Mouse (Mus musculus): ENCODE measurements around the gene Tmem235. TPM values are rescaled to one million over a fixed set of nuclear protein-coding genes. Genes with fewer than 3 reads are reported as not detected.
"Not testable (repeated sequence)": the region's sequence is repeated elsewhere in the genome, so short reads cannot be mapped to it uniquely, and the experiment has no call there.

Tmem235 gene
- not detected in 2 replicates for polyA plus RNA-seq (2015; fragmentation: Nextera tagmentation; extraction: Ambion mirVana)

DNA sequence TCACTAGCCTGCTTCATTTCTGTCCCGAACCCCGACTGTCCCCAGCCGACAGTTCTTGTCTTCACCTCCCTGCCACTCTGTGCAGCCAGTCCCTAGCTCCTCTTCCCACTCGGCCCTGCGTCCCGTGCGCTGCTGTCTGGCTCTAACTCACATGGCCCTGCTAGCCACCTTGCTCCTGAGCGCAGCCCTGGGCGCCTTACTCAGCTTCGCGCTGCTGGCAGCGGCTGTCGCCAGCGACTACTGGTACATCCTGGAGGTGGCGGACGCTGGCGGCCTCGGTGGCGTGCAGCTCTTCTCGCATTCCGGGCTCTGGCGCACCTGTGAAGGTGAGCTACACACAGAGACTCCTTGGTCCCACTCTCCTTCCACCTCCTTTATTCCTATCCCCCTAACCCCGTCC is at the start of gene Tmem235:
Gene Tmem235, plus strand, starts transcription at position 152 of the 400 bp plus-strand sequence.
- peaks cover 4% of the 10 kb centered on the region for H3K4me1 ChIP-seq (replicated peaks)
- H3K4me2 ChIP-seq = peak within 1 kb of the TSS; percentile 36
- peak within 1 kb of the TSS; percentile 15; the same call in 1 of the 2 replicates for H3K4me3 ChIP-seq
- peaks cover 60% of the 10 kb centered on the region for H3K27me3 ChIP-seq
- no peak within 1 kb of the TSS for H3K9ac ChIP-seq
- H3K36me3 ChIP-seq = peaks cover 18% of the 10 kb centered on the region
- WGBS = 3% methylated on average over 23 of the region's 23 CpGs
- no peak within 1 kb of the TSS for H3K27ac ChIP-seq
- no peak for ATAC-seq (replicated peaks; ENCODE audit: insufficient number of reproducible peaks, insufficient read depth, low FRiP score, low read depth)
- no peaks in the 10 kb centered on the region for H3K9me3 ChIP-seq (replicated peaks)

DNA sequence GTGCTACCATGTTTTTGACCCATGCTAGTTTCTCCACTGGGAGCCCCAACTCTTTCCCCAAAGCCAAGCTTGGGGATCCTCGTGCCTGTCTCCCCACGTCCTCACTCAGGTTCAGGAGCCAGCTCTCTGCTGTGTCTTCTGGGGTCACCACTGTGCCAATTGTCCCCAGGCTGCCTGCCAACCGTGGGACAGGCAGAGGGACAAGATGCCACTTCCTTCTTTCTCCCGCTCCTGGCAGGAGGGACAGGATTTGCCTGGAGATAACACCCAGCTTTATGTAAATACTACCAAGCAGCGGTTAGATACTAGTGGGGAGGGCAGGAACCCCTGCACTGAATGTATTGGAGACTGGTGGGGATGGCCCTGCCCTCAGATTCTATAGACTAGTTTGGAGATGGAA is 46.7 kb upstream of the Tmem235 start:
- no peak overlapping the region for H3K9ac ChIP-seq
- H3K4me3 ChIP-seq = no peak overlapping the region
- H3K27ac ChIP-seq = peak overlapping the region; percentile 42; the same call in 1 of the 2 replicates
- H3K36me3 ChIP-seq = peaks cover 58% of the 10 kb centered on the region
- no peak for ATAC-seq (replicated peaks; ENCODE audit: insufficient number of reproducible peaks, insufficient read depth, low FRiP score, low read depth)
- H3K27me3 ChIP-seq = no peaks in the 10 kb centered on the region
- peaks cover 57% of the 10 kb centered on the region for H3K4me1 ChIP-seq (replicated peaks)
- H3K9me3 ChIP-seq (replicated peaks) = no peaks in the 10 kb centered on the region
- H3K4me2 ChIP-seq = no peak overlapping the region
- WGBS = 58% methylated on average over 5 of the region's 5 CpGs

DNA sequence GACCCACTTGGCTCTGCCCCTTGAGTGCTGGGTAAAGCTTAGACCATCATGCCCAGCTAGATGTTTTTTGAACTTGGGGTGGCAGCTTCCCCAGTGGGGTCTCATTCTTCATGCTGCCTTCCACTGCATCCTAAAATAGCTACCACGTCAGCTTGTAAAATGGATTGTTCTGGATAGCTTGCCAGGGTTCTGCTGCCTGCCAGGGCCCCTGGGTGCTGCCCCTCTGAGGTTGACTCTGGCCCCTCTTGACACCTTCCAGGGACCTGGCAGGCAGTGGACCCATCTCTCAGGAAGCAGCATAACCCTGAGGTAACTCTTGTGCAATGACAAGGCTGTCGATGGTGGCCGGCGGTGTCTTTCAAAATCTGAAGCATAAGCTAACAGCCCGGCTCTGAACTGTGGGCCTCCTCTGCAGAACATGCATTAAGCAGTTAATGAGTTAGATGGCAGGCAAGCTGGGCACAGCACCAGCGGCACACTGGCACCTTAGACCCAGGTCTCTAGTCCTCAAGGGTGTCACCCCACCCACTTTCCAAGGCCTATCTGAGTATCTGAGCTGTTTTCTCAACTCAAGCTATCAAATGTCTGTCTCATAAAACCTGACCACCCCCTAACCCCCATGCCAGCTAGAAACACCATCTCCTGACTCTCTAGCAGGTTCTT is 45.7 kb upstream of the Tmem235 start:
- Histone ChIP-seq H3K4me3 (no peak overlapping the region), H3K9me3 (replicated peaks) (no peaks in the 10 kb centered on the region), H3K27me3 (no peaks in the 10 kb centered on the region), H3K36me3 (peaks cover 58% of the 10 kb centered on the region), H3K9ac (0 out of 2 replicates have a peak overlapping the region, but pooled peaks have one; percentile 0), H3K27ac (peak overlapping the region; percentile 42), H3K4me2 (no peak overlapping the region), H3K4me1 (replicated peaks) (peaks cover 60% of the 10 kb centered on the region)
- no peak for ATAC-seq (replicated peaks; ENCODE audit: insufficient number of reproducible peaks, insufficient read depth, low FRiP score, low read depth)
- WGBS = 74% methylated on average over 6 of the region's 6 CpGs

DNA sequence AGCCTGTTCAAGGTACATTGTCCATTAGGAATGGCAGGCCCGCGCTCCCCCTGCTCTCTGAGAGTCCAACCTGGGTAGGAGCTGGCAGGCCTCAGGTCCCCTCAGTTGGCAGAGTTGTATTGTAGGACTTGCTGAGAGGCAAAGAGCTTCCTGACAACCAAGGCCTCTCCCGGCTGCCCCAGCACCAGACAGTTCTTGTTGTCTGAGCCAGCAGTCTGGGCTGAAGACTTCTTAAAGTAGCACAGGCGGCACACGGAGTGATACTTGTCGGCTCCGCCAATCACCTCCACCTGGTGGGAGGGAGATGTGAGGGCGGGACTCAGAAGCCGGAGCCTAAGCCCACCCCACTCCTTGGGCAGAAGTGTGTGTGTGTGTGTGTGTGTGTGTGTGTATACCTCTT is 44.7 kb upstream of the Tmem235 start:
- H3K9me3 ChIP-seq (replicated peaks); H3K4me2 ChIP-seq; H3K9ac ChIP-seq; H3K4me3 ChIP-seq; H3K27ac ChIP-seq; ATAC-seq (replicated peaks; ENCODE audit: insufficient number of reproducible peaks, insufficient read depth, low FRiP score, low read depth); H3K27me3 ChIP-seq: not testable (repeated sequence)
- WGBS = 76% methylated on average over 9 of the region's 9 CpGs
- peaks cover 66% of the 10 kb centered on the region for H3K36me3 ChIP-seq
- peaks cover 58% of the 10 kb centered on the region for H3K4me1 ChIP-seq (replicated peaks)

DNA sequence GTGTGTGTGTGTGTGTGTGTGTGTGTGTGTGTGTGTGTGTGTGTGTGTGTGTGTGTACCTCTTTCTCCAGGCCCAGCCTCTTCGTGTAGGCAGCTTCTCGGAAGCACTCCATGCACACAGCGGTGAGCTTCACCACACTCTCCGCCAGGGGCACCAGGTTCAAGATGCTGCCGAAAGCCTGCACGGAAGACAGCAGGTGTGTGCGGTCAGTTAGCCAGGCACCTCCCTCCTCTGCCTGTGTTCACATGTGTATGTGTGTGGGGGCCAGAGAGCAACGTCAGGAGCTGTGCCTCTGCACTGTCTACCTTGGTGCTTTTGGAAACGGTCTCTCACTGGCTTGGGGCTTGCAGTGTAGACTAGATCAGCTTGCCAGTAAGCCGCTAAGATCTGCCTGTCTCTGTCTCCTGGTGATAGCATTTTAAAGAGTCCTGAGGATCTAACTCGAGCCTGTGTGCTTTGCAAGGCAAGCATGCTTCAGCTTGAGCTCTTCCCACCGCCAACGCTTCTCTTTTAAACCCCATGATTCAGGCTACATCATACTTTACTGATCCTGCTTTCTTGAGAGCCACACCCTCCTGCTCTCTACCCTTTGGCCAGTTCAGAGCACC is 44.1 kb upstream of the Tmem235 start:
- no peak overlapping the region for H3K4me3 ChIP-seq
- no peak overlapping the region for H3K9ac ChIP-seq
- no peaks in the 10 kb centered on the region for H3K27me3 ChIP-seq
- H3K9me3 ChIP-seq (replicated peaks) = no peaks in the 10 kb centered on the region
- peaks cover 51% of the 10 kb centered on the region for H3K4me1 ChIP-seq (replicated peaks)
- H3K4me2 ChIP-seq = no peak overlapping the region
- 83% methylated on average over 13 of the region's 13 CpGs for WGBS
- H3K27ac ChIP-seq = no peak overlapping the region
- no peak for ATAC-seq (replicated peaks; ENCODE audit: insufficient number of reproducible peaks, insufficient read depth, low FRiP score, low read depth)
- H3K36me3 ChIP-seq = peaks cover 72% of the 10 kb centered on the region

DNA sequence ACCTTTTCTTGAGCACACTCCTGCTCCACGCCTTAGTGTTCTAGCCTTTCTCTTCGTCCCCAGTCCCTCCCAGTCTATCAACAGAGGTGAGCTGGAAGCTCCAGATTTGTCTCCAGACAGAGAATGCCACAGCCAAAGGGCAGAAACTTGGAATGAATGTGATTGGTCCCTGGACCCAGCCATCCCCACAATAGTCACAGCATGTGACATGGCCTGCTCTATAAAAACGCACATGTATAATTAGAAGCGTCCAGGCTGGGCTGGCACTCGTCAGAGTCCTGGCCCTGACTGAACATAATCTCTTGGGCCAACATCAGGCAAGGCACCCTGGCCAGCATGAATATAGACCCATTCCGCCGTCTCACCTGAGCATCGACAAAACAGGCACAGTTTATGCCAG is 41.5 kb upstream of the Tmem235 start:
- Histone ChIP-seq H3K36me3 (peaks cover 63% of the 10 kb centered on the region), H3K9ac (no peak overlapping the region), H3K4me2 (peak overlapping the region; percentile 17; the same call in 1 of the 2 replicates), H3K4me3 (no peak overlapping the region), H3K27ac (peak overlapping the region; percentile 89), H3K9me3 (replicated peaks) (no peaks in the 10 kb centered on the region), H3K4me1 (replicated peaks) (peaks cover 70% of the 10 kb centered on the region), H3K27me3 (no peaks in the 10 kb centered on the region)
- WGBS = 49% methylated on average over 8 of the region's 8 CpGs
- peak; percentile 77 for ATAC-seq (replicated peaks; ENCODE audit: insufficient number of reproducible peaks, insufficient read depth, low FRiP score, low read depth)

DNA sequence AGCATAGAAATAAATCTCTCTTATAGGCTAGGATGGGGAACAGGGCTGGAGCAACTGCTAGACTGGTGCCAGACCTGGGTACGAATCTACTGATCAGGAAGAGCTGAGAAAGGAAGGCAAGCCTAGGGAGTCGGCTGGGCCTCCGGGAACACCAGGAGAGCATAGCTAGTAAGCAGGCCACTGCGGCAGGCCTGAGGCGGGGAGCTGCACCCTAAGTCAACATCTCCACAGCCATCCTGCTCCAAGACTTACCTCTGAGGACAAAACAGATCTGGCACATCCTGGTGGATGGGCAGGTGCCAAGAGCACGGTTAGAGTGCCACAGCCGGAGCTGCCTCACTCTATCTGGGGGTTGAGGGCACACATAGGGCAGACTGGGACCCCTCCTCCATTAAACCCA is 40.4 kb upstream of the Tmem235 start:
- Histone ChIP-seq H3K27ac (peak overlapping the region; percentile 89), H3K4me1 (replicated peaks) (peaks cover 68% of the 10 kb centered on the region), H3K36me3 (peaks cover 54% of the 10 kb centered on the region), H3K27me3 (no peaks in the 10 kb centered on the region), H3K4me2 (no peak overlapping the region), H3K9me3 (replicated peaks) (no peaks in the 10 kb centered on the region), H3K9ac (no peak overlapping the region), H3K4me3 (no peak overlapping the region)
- no peak for ATAC-seq (replicated peaks; ENCODE audit: insufficient number of reproducible peaks, insufficient read depth, low FRiP score, low read depth)
- 87% methylated on average over 7 of the region's 7 CpGs for WGBS

DNA sequence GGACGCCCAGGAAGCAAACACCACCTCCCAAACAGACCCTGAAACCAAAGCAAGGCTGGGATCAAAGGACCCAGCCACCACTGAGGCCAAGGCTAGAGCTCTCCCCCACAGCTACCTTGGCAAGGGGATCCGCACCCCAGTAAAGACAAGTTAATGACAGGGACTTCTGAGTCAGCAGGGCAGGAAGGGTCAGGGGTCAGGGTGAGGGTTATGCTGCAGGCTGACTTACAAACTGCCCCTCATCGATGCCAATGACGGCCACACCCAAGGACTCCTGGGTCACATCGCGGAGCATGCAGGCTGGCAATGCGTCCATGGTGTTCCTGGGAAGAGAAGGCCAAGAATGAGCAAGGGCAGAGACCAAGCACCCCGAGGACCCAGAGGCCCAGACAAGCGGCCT is 38.7 kb upstream of the Tmem235 start:
- Histone ChIP-seq H3K27ac (no peak overlapping the region), H3K4me1 (replicated peaks) (peaks cover 75% of the 10 kb centered on the region), H3K27me3 (no peaks in the 10 kb centered on the region), H3K4me2 (no peak overlapping the region), H3K9ac (no peak overlapping the region), H3K9me3 (replicated peaks) (no peaks in the 10 kb centered on the region), H3K4me3 (no peak overlapping the region), H3K36me3 (peaks cover 42% of the 10 kb centered on the region)
- 86% methylated on average over 9 of the region's 9 CpGs for WGBS
- ATAC-seq (replicated peaks; ENCODE audit: insufficient number of reproducible peaks, insufficient read depth, low FRiP score, low read depth) = no peak

DNA sequence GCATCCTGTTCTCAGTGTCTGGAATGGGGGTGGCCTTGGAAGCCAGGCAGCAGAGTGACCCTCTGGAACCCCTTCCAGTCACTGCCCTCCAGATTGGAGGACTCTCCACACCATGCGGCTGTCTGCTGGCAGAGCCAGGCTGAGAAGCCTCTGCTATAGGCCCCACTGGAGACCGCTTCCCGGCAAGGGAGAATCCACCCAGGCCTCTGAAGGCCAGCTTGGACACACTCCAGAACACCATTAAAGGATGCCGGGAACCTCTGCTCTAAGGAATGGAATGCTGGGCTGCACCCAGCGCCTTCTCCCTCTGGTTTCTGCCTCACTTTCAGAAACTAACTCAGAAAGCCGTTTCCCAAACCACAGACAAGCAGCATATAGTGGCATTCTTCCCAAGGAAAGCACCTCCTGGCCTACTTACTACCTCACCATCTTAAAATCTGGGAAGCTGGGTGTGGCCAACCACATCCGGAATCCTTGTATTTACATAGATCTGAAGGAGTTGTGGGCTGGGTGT is 37.8 kb upstream of the Tmem235 start:
- H3K9ac ChIP-seq = no peak overlapping the region
- peak overlapping the region; percentile 33 for H3K4me2 ChIP-seq
- no peaks in the 10 kb centered on the region for H3K9me3 ChIP-seq (replicated peaks)
- H3K4me3 ChIP-seq = no peak overlapping the region
- 29% methylated on average over 7 of the region's 7 CpGs for WGBS
- no peaks in the 10 kb centered on the region for H3K27me3 ChIP-seq
- no peak for ATAC-seq (replicated peaks; ENCODE audit: insufficient number of reproducible peaks, insufficient read depth, low FRiP score, low read depth)
- H3K27ac ChIP-seq = peak overlapping the region; percentile 95
- H3K36me3 ChIP-seq = peaks cover 33% of the 10 kb centered on the region
- peaks cover 84% of the 10 kb centered on the region for H3K4me1 ChIP-seq (replicated peaks)

DNA sequence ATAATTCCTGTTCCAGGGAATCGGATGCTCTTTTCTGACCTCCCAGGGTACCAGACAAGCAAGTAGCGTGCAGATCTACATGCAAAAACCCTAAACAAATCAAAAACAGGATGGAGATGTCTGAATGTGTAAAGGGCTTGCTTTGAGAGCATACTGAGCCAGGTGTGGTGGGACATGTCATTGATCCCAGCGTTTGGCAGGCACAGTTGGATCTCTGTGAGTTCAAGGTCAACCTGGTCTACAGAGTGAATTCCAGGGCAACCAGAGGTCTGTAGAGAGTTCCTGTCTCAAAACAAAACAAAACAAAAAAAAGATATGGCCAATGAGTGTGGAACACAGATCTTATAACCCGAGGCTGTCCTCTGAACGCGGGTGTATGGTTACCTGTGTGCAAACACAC is 37.1 kb upstream of the Tmem235 start:
- H3K9ac ChIP-seq = no peak overlapping the region
- peak overlapping the region; percentile 92 for H3K4me2 ChIP-seq
- H3K9me3 ChIP-seq (replicated peaks) = no peaks in the 10 kb centered on the region
- H3K4me3 ChIP-seq = no peak overlapping the region; the same call in 1 of the 2 replicates
- WGBS = 85% methylated on average over 6 of the region's 6 CpGs
- peaks cover 26% of the 10 kb centered on the region for H3K36me3 ChIP-seq
- peak overlapping the region; percentile 95 for H3K27ac ChIP-seq
- H3K27me3 ChIP-seq = no peaks in the 10 kb centered on the region
- ATAC-seq (replicated peaks; ENCODE audit: insufficient number of reproducible peaks, insufficient read depth, low FRiP score, low read depth) = no peak
- H3K4me1 ChIP-seq (replicated peaks) = peaks cover 84% of the 10 kb centered on the region

DNA sequence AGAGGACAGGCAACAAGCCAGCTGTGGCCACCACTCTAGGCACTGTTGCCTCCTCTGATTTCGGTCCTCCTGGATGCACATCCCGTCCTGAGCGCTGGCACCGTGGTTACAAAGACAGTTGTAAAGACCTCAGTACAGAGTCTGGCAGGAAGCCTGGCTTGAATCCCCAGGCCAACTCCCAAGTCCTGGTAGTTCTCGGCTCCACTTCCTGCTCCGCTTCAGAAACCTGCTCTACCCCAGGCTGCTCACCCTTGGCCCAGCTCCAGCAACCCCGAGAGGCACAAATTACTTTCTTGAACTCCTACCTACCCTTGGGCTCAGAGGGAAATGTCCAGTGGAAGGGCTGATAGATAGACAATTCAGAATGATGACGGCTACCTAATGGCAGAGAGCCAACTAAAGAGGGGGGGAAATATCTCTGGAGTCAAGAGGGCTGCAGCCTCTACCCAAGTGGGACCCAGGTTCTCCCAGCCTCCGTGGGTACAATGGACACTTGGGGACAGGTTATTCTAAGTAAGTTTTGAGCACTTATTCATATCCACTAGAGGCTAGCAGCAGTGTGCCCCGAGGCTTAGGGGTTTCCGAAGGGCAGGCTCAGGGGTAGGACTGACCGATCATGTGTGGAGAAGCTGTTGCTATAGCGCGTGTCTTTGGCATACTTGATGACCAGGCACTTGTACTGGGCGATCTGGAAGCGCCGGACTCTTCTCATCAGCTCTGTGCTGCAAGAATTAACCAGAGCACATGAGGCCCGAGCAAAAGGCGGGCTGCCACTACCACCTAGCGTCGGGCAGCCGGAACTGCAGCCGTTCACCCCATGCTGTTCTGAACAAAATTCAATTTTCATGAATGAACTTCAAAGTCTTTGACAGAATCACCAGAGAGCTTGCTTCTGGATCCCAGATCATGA is 36.2 kb upstream of the Tmem235 start:
- WGBS = 8% methylated on average over 23 of the region's 23 CpGs
- H3K9me3 ChIP-seq (replicated peaks) = no peaks in the 10 kb centered on the region

More for the DNA sequence above, 36.2 kb upstream of the Tmem235 start:
- Histone ChIP-seq H3K4me3 (peak overlapping the region; percentile 65), H3K36me3 (peaks cover 26% of the 10 kb centered on the region), H3K27me3 (no peaks in the 10 kb centered on the region), H3K9ac (peak overlapping the region; percentile 73), H3K4me1 (replicated peaks) (peaks cover 87% of the 10 kb centered on the region), H3K4me2 (peak overlapping the region; percentile 92), H3K27ac (peak overlapping the region; percentile 95)
- ATAC-seq (replicated peaks; ENCODE audit: insufficient number of reproducible peaks, insufficient read depth, low FRiP score, low read depth) = peak; percentile 67

Measured in heart, embryonic 15.5 days (tissue).